Mouse (Mus musculus): ENCODE measurements around the gene Sgms1.

DNA sequence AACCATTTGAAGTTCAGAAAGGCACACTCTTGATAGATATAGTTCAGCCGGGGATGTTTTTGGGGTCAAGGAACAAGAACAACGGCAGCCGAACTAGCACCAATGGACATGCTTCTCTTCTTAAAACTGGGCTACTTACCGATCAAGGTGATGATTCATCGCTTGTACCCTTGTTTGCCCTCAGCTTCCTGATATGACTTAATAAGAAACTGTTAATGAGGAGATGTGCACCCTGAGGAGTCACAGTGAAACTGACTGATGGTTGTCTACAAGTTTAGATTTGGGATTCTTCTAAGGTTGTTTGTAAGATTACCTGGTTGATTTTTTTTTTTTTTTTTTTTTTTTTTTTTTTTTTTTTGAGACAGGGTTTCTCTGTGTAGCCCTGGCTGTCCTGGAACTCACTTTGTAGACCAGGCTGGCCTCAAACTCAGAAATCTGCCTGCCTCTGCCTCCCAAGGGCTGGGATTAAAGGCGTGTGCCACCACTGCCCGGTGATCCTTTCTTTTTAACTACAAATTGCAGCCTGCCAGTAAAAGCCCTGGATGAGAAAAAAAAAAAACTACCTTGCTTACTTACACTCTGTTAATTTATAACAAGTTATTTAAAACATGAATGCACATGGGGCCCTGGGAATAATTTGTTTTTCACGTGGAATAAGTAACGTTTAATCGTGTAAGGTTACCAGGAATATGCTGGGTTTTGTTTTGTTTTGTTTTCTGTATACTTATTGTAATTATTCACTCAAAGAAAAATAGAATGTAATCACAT, 126.5 kb downstream of the Sgms1 start:
- TF ChIP-seq CTCF (IDR thresholded peaks at IDR 0.05; ENCODE audit: extremely low read depth, insufficient read depth, insufficient read length, insufficient replicate concordance), result no peak
- TF ChIP-seq POLR2A (IDR thresholded peaks at IDR 0.05; ENCODE audit: low read depth, low read length), result no peak
